Mouse (Mus musculus) spleen, postnatal 10 days (tissue): ENCODE data around the gene Tmem8b.

Experiments
- DNase-seq, 2 experiments: peaks; one replicate each; pipeline ENCODE4 v3.0.0; 2021 to 2022; ENCODE audit warnings: low spot score in 2 of 2

The Tmem8b gene

GRCm38 (mm10) chr4:43656339-43657109, 12.2 kb upstream of the Tmem8b start, which contains the start of gene Hint2:
Hint2 (minus strand) TSS chr4:43656466.
- peak; percentile 91 to 94 for DNase-seq

- DNase-seq = no peak
Observed at GRCm38 (mm10) chr4:43657146-43657545, 11.6 kb upstream of the Tmem8b start.

- DNase-seq = no peak
Observed at GRCm38 (mm10) chr4:43666412-43666811, 2.4 kb upstream of the Tmem8b start.

- no peak for DNase-seq
Observed at GRCm38 (mm10) chr4:43669428-43669794, 640 bp downstream of the Tmem8b start.

GRCm38 (mm10) chr4:43672070-43672469, 3.3 kb downstream of the Tmem8b start:
- DNase-seq = peak; percentile 77 to 91

- DNase-seq = no peak
Observed at GRCm38 (mm10) chr4:43673703-43674102, 4.9 kb downstream of the Tmem8b start.

GRCm38 (mm10) chr4:43674974-43675373, 6.2 kb downstream of the Tmem8b start:
- no peak for DNase-seq

GRCm38 (mm10) chr4:43675608-43676007, 6.8 kb downstream of the Tmem8b start:
- DNase-seq = no peak

GRCm38 (mm10) chr4:43678541-43678940, 9.8 kb downstream of the Tmem8b start:
- DNase-seq = no peak

GRCm38 (mm10) chr4:43679416-43680043, 10.8 kb downstream of the Tmem8b start:
- no peak for DNase-seq

- DNase-seq = no peak
Observed at GRCm38 (mm10) chr4:43690021-43690420, 21.2 kb downstream of the Tmem8b start.

GRCm38 (mm10) chr4:43691026-43691425, 22.3 kb downstream of the Tmem8b start:
- DNase-seq = no peak

- no peak for DNase-seq
Observed at GRCm38 (mm10) chr4:43693806-43694241, 25.1 kb downstream of the Tmem8b start.

GRCm38 (mm10) chr4:43694439-43695248, 25.9 kb downstream of the Tmem8b start:
- no peak for DNase-seq

- no peak for DNase-seq
Observed at GRCm38 (mm10) chr4:43695249-43695671, 26.5 kb downstream of the Tmem8b start.

- no peak for DNase-seq
Observed at GRCm38 (mm10) chr4:43696561-43696960, 27.8 kb downstream of the Tmem8b start.

GRCm38 (mm10) chr4:43700707-43701106, 31.9 kb downstream of the Tmem8b start, which contains the start of gene Olfr70:
Olfr70 (minus strand) TSS chr4:43700807.
- DNase-seq = no peak

GRCm38 (mm10) chr4:43703439-43703838, 34.7 kb downstream of the Tmem8b start:
- DNase-seq = no peak

- DNase-seq = no peak
Observed at GRCm38 (mm10) chr4:43703851-43704250, 35.1 kb downstream of the Tmem8b start.

GRCm38 (mm10) chr4:43705991-43706390, 37.2 kb downstream of the Tmem8b start:
- no peak for DNase-seq

GRCm38 (mm10) chr4:43709869-43710268, 41.1 kb downstream of the Tmem8b start, which contains the start of gene Olfr71:
Olfr71 (minus strand) TSS chr4:43710255.
- no peak for DNase-seq

- peak; percentile 62 to 87 for DNase-seq
Observed at GRCm38 (mm10) chr4:43711821-43712220, 43.0 kb downstream of the Tmem8b start.
